Comparison of ENCODE assay signal across 24 mouse cellular contexts in genomic region chr4:123086381-123086780, GRCm38 (mm10). TPM values are rescaled to one million over a fixed set of nuclear protein-coding genes. Genes with fewer than 3 reads are reported as not detected.
DNase-seq lines count a peak whose midpoint lies in the region; ATAC-seq and TF ChIP-seq lines count a peak whose summit lies in the region.
"Had no signal": no experiment of that assay in that cellular context is flagged by ENCODE, and none has a peak within 500 bp of the region (broad histone marks: within the 10 kb centered on the region; RNA-seq: fewer than 3 reads in every experiment).

No protein-coding gene starts in this region.

- H3K9me3 ChIP-seq in kidney, postnatal 0 days (replicated peaks; ENCODE audit: low read length) = no peaks in the 10 kb centered on the region
- H3K9me3 ChIP-seq: embryonic facial prominence, embryonic 13.5 days; heart, embryonic 12.5 days; hindbrain, embryonic 15.5 days; limb, embryonic 12.5 days; liver, embryonic 13.5 days had no signal

- H3K9ac ChIP-seq in kidney, postnatal 0 days (ENCODE audit: low read depth, low read length) = no peak overlapping the region
- H3K9ac ChIP-seq: embryonic facial prominence, embryonic 13.5 days; heart, embryonic 12.5 days; hindbrain, embryonic 15.5 days; limb, embryonic 12.5 days; liver, embryonic 13.5 days had no signal

- TF ChIP-seq CTCF in kidney, postnatal 0 days (IDR thresholded peaks at IDR 0.05; ENCODE audit: low read depth) = peak; percentile 36

- H3K27ac ChIP-seq in kidney, postnatal 0 days = no peak overlapping the region
- H3K27ac ChIP-seq: embryonic facial prominence, embryonic 13.5 days; gastrocnemius, adult 2 months; hindbrain, embryonic 15.5 days; limb, embryonic 12.5 days; liver, embryonic 13.5 days had no signal

- no peak overlapping the region for H3K4me2 ChIP-seq in kidney, postnatal 0 days (ENCODE audit: low read length)
- H3K4me2 ChIP-seq: embryonic facial prominence, embryonic 13.5 days; heart, embryonic 12.5 days; hindbrain, embryonic 15.5 days; limb, embryonic 12.5 days; liver, embryonic 13.5 days; midbrain, embryonic 11.5 days had no signal

- no peak overlapping the region for H3K4me3 ChIP-seq in kidney, postnatal 0 days (replicated peaks; ENCODE audit: low read depth, low read length)
- H3K4me3 ChIP-seq: embryonic facial prominence, embryonic 13.5 days; gastrocnemius, adult 2 months; heart, embryonic 12.5 days; hindbrain, embryonic 15.5 days; limb, embryonic 12.5 days; liver, embryonic 13.5 days had no signal

- H3K4me1 ChIP-seq in kidney, postnatal 0 days (replicated peaks; ENCODE audit: insufficient read depth, low read length) = no peaks in the 10 kb centered on the region
- H3K4me1 ChIP-seq: embryonic facial prominence, embryonic 13.5 days; heart, embryonic 12.5 days; hindbrain, embryonic 15.5 days; limb, embryonic 12.5 days; liver, embryonic 13.5 days had no signal

- WGBS in kidney, postnatal 0 days = 80% methylated on average over 4 of the region's 4 CpGs

- ATAC-seq in CD4-positive, CD25-positive, alpha-beta regulatory T cell, adult 4 months = no peak
- ATAC-seq in kidney, postnatal 0 days (replicated peaks; ENCODE audit: low FRiP score, low read depth) = no peak
- ATAC-seq: lung, postnatal 0 days had no signal

- no peaks in the 10 kb centered on the region for H3K27me3 ChIP-seq in kidney, postnatal 0 days (ENCODE audit: insufficient read depth, low read length)
- H3K27me3 ChIP-seq: embryonic facial prominence, embryonic 13.5 days; hindbrain, embryonic 15.5 days; liver, embryonic 13.5 days had no signal

- DNase-seq in CD4-positive, CD25-positive, alpha-beta regulatory T cell, adult 2 months (ENCODE audit: low read depth, low spot score) = peak; percentile 44
- no peak for DNase-seq in kidney, postnatal 0 days (ENCODE audit: low spot score)
- no peak for DNase-seq in kidney, adult 9 months
- peak; percentile 19 for DNase-seq in B cell, adult 2 months
- DNase-seq in induced T-regulatory cell, adult 2 months (ENCODE audit: low read depth) = peak; percentile 35
- no peak for DNase-seq in urinary bladder, adult 18-20 months (ENCODE audit: low spot score in 2 of 2)
- DNase-seq in thymus, postnatal 36 days = no peak
- DNase-seq: adrenal gland, postnatal 36 days; cerebellum, adult 11-12 months; cerebellum, postnatal 14 days; gastrocnemius, adult 2 months; heart, postnatal 14 days; kidney, adult 18-20 months; kidney, postnatal 14 days; liver, embryonic 13.5 days; right cerebral cortex, adult 18-20 months; thymus, adult 18-20 months had no signal

- H3K36me3 ChIP-seq in kidney, postnatal 0 days (ENCODE audit: insufficient read depth, low read length) = no peaks in the 10 kb centered on the region
- H3K36me3 ChIP-seq: embryonic facial prominence, embryonic 13.5 days; heart, embryonic 12.5 days; hindbrain, embryonic 15.5 days; limb, embryonic 12.5 days; liver, embryonic 13.5 days had no signal

RNA-seq across cellular contexts. Expression of gene Bmp8b, which starts 18.6 kb away (rescaled TPM):
- polyA plus RNA-seq in CD4-positive, CD25-positive, alpha-beta regulatory T cell, adult 4 months (2017; shearing (Covaris generic)) = under 1 TPM in 1 of 2 experiments, not detected in 1; 0.28 TPM
- polyA plus RNA-seq in kidney, postnatal 0 days (2015; fragmentation: Nextera tagmentation; extraction: Ambion mirVana) = 0.34 and 0.38 TPM in 2 replicates

RNA-seq across cellular contexts. Expression of gene Oxct2b, which starts 29.7 kb away (rescaled TPM):
- polyA plus RNA-seq in CD4-positive, CD25-positive, alpha-beta regulatory T cell, adult 4 months (2017; shearing (Covaris generic)) = not detected
- polyA plus RNA-seq in kidney, postnatal 0 days (2015; fragmentation: Nextera tagmentation; extraction: Ambion mirVana) = 0.17 and 0.20 TPM in 2 replicates
- polyA plus RNA-seq: embryonic facial prominence, embryonic 13.5 days; heart, embryonic 12.5 days; limb, embryonic 12.5 days; liver, embryonic 13.5 days; lung, postnatal 0 days had no signal

RNA-seq across cellular contexts. Expression of gene Ppie, which starts 53.4 kb away (rescaled TPM):
- 100 to 1,000 TPM; 104 to 139 TPM for polyA plus RNA-seq in CD4-positive, CD25-positive, alpha-beta regulatory T cell, adult 4 months (2017; shearing (Covaris generic))
- 76.9 and 82.8 TPM in 2 replicates for polyA plus RNA-seq in kidney, postnatal 0 days (2015; fragmentation: Nextera tagmentation; extraction: Ambion mirVana)

Comparison
In these comparisons a context has a peak if more than half of its experiments do, and no peak if none do; other contexts are left out.
1. DNase-seq: peak in CD4-positive, CD25-positive, alpha-beta regulatory T cell, adult 2 months (single experiment), B cell, adult 2 months (2 of 2) and induced T-regulatory cell, adult 2 months (single experiment); none in kidney, postnatal 0 days (single experiment), kidney, adult 9 months (single experiment), urinary bladder, adult 18-20 months (0 of 2) and thymus, postnatal 36 days (0 of 2).